Mouse (Mus musculus) CH12.LX (cell line): ENCODE measurements around the gene Zglp1. TPM values are rescaled to one million over a fixed set of nuclear protein-coding genes. Genes with fewer than 3 reads are reported as not detected.

Experiments
- DNase-seq: peaks from one replicate; pipeline ENCODE4 v3.0.0-alpha.2; 2013; ENCODE audit errors: extremely low read depth
- H3K27ac ChIP-seq: 2 replicates; pipeline ENCODE4 v1.5.1; 2012; ENCODE audit warnings: low read depth, mild to moderate bottlenecking, control low read depth, moderate library complexity; ENCODE audit not compliant: insufficient read depth
- H3K27me3 ChIP-seq: replicated peaks from 2 replicates; pipeline ENCODE3; 2012; ENCODE audit warnings: inconsistent platforms
- H3K36me3 ChIP-seq, 2 experiments: replicated peaks in 1 of 2; 2 replicates each; pipeline versions ENCODE3 to v1.6.1; 2012; ENCODE audit warnings: inconsistent platforms in 1 of 2, low read length in 1 of 2, mild to moderate bottlenecking in 1 of 2, mixed read lengths in 1 of 2, moderate library complexity in 1 of 2; ENCODE audit not compliant: control insufficient read depth in 1 of 2, insufficient read depth in 1 of 2
- H3K4me1 ChIP-seq, 2 experiments: 2 replicates each; pipeline ENCODE4 v1.6.1; 2012; ENCODE audit warnings: inconsistent platforms in 1 of 2, moderate library complexity in 1 of 2; ENCODE audit not compliant: insufficient read depth in 2 of 2, control insufficient read depth in 1 of 2
- H3K4me2 ChIP-seq: 2 replicates; pipeline ENCODE4 v1.6.1; 2012; ENCODE audit warnings: low read depth, mild to moderate bottlenecking, control low read depth; ENCODE audit not compliant: poor library complexity, insufficient read depth, severe bottlenecking
- H3K4me3 ChIP-seq, 3 experiments: fragments of 150-350 bp in 1 of 3; sonication (generic) in 1 of 3; replicated peaks in 1 of 3; 2 replicates each; pipeline versions ENCODE3 to v1.5.1; 2011 to 2012; ENCODE audit warnings: low read depth in 2 of 3, low read length in 2 of 3, mild to moderate bottlenecking in 2 of 3, moderate library complexity in 2 of 3, control low read depth in 1 of 3, improper control_type of control experiment in 1 of 3, inconsistent platforms in 1 of 3, mixed read lengths in 1 of 3; ENCODE audit not compliant: poor library complexity in 1 of 3
- H3K79me2 ChIP-seq: replicated peaks from 2 replicates; pipeline ENCODE4 v1.6.1; 2012; ENCODE audit warnings: mild to moderate bottlenecking, moderate library complexity; ENCODE audit not compliant: control insufficient read depth, poor library complexity, insufficient read depth, severe bottlenecking; ENCODE audit errors: extremely low read depth
- H3K9ac ChIP-seq: 2 replicates; pipeline ENCODE4 v1.6.1; 2012; ENCODE audit warnings: low read depth, mild to moderate bottlenecking, control low read depth, moderate library complexity; ENCODE audit not compliant: insufficient read depth
- H3K9me3 ChIP-seq: replicated peaks from 2 replicates; pipeline ENCODE3; 2012; ENCODE audit warnings: low read length, inconsistent platforms, mixed read lengths
- CHD1 ChIP-seq: IDR thresholded peaks from 2 replicates; pipeline ENCODE4 v1.6.1; 2012; ENCODE audit warnings: low read depth, low read length, improper control_type of control experiment, inconsistent platforms
- E2F4 ChIP-seq: IDR thresholded peaks from 2 replicates; pipeline ENCODE4 v1.6.1; 2011; ENCODE audit warnings: low read depth, low read length, improper control_type of control experiment; ENCODE audit not compliant: insufficient replicate concordance
- ELF1 ChIP-seq: IDR thresholded peaks from 2 replicates; pipeline ENCODE4 v1.6.1; 2014; ENCODE audit warnings: low read depth, mild to moderate bottlenecking, inconsistent platforms, low read length, improper control_type of control experiment
- EP300 ChIP-seq: IDR thresholded peaks from 2 replicates; pipeline ENCODE4 v1.6.1; 2011; ENCODE audit warnings: low read length, improper control_type of control experiment
- HCFC1 ChIP-seq: IDR thresholded peaks from 2 replicates; pipeline ENCODE4 v1.6.1; 2012; ENCODE audit warnings: low read depth, mild to moderate bottlenecking, inconsistent platforms, low read length, improper control_type of control experiment
- JUND ChIP-seq: conservative IDR thresholded peaks from 2 replicates; pipeline ENCODE4 v1.6.1; 2011; ENCODE audit warnings: low read depth, low read length, improper control_type of control experiment
- KAT2A ChIP-seq: IDR thresholded peaks from 2 replicates; pipeline ENCODE4 v1.6.1; 2012; ENCODE audit warnings: low read length, improper control_type of control experiment, inconsistent platforms; ENCODE audit not compliant: insufficient replicate concordance
- MAFK ChIP-seq: IDR thresholded peaks from 2 replicates; pipeline ENCODE4 v1.6.1; 2011; ENCODE audit warnings: low read length, improper control_type of control experiment; ENCODE audit not compliant: insufficient replicate concordance
- MAZ ChIP-seq: IDR thresholded peaks from 2 replicates; pipeline ENCODE4 v1.6.1; 2012; ENCODE audit warnings: low read depth, mild to moderate bottlenecking, inconsistent platforms, low read length, improper control_type of control experiment, moderate library complexity
- MEF2A ChIP-seq: IDR thresholded peaks from 2 replicates; pipeline ENCODE4 v1.6.1; 2014; ENCODE audit warnings: low read depth, mild to moderate bottlenecking, inconsistent platforms, low read length, improper control_type of control experiment, borderline replicate concordance
- MXI1 ChIP-seq: IDR thresholded peaks from 2 replicates; pipeline ENCODE4 v1.6.1; 2011; ENCODE audit warnings: mild to moderate bottlenecking, low read depth, low read length, improper control_type of control experiment
- MYC ChIP-seq: IDR thresholded peaks from 2 replicates; pipeline ENCODE4 v1.6.1; 2011; ENCODE audit warnings: low read depth, mild to moderate bottlenecking, improper control_type of control experiment, low read length
- POLR2A ChIP-seq: IDR thresholded peaks from 2 replicates; pipeline ENCODE4 v1.6.1; 2011; ENCODE audit warnings: low read depth, mild to moderate bottlenecking, improper control_type of control experiment, low read length
- RAD21 ChIP-seq: IDR thresholded peaks from 2 replicates; pipeline ENCODE4 v1.6.1; 2011; ENCODE audit warnings: low read depth, mild to moderate bottlenecking, low read length, improper control_type of control experiment, moderate library complexity
- SMC3 ChIP-seq: IDR thresholded peaks from 2 replicates; pipeline ENCODE4 v1.6.1; 2011; ENCODE audit warnings: low read depth, low read length, improper control_type of control experiment
- TCF12 ChIP-seq: IDR thresholded peaks from 2 replicates; pipeline ENCODE4 v1.6.1; 2014; ENCODE audit warnings: low read depth, mild to moderate bottlenecking, inconsistent platforms, low read length, improper control_type of control experiment
- ZNF384 ChIP-seq: IDR thresholded peaks from 2 replicates; pipeline ENCODE4 v1.6.1; 2012; ENCODE audit warnings: low read depth, low read length, improper control_type of control experiment, inconsistent platforms
- dilution Hi-C: fragments of 300-500 bp; cut with MboI; formaldehyde crosslinking; loops from 2 replicates; pipeline ENCODE4 v1.14.3; 2020; ENCODE audit warnings: low sequenced_read_pairs; ENCODE audit not compliant: extremely low pct_unique_long_range_greater_than_20kb, extremely low pct_ligation_motif_present
- in situ Hi-C: fragments of 300-500 bp; cut with MboI; formaldehyde crosslinking; loops from 3 replicates; pipeline ENCODE4 v1.14.3; 2019; ENCODE audit warnings: low sequenced_read_pairs, low pct_ligation_motif_present, low pct_unique_long_range_greater_than_20kb, mixed read lengths
- polyA plus RNA-seq: library from polyadenylated mRNA; unstranded; fragments of >175 nt; gene quantifications from 2 replicates; pipeline ENCODE4 v1.2.1, GENCODE M21; 2012; ENCODE audit warnings: low read depth; ENCODE audit not compliant: insufficient read length
- total RNA-seq, 2 experiments: library from RNA; depleted of rRNA; stranded (reverse); fragments of 300-350 nt in 1 of 2; fragments of >200 nt in 1 of 2; gene quantifications; 2 replicates each; pipeline ENCODE4 v1.2.3; 2012 to 2014

The Zglp1 gene
- total and polyA plus RNA-seq, 3 experiments, result 0.87 to 1.3 TPM; not detected in 1

DNA sequence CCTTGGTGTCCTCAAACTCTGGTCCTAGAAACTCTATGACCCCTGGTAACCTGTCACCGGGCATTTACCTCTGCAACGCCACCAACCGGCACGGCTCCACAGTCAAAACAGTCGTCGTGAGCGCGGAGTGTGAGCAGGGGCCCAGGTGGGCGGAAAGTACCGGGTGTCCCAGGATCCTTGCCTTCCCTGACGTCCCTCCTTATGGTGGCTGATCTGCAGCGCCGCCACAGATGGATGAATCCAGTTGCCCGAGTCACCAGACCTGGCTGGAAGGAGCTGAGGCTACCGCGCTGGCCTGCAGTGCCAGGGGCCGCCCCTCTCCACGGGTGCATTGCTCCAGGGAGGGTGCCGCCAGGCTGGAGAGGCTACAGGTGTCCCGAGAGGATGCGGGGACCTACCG is 30.2 kb downstream of the Zglp1 start:
- peaks cover 23 to 39% of the 10 kb centered on the region in 2 experiments for H3K36me3 ChIP-seq
- no peaks in the 10 kb centered on the region for H3K79me2 ChIP-seq
- no peak overlapping the region for H3K4me2 ChIP-seq
- no peaks in the 10 kb centered on the region for H3K9me3 ChIP-seq
- no peak overlapping the region for H3K9ac ChIP-seq
- in situ Hi-C loops, result no loop called here
- peaks cover 14 to 34% of the 10 kb centered on the region in 2 experiments for H3K4me1 ChIP-seq
- H3K27ac ChIP-seq, result no peak overlapping the region
- H3K4me3 ChIP-seq, result no peak overlapping the region
- no peaks in the 10 kb centered on the region for H3K27me3 ChIP-seq
- TF ChIP-seq EP300, result no peak
- no peak for TF ChIP-seq TCF12
- no peak for TF ChIP-seq MYC
- TF ChIP-seq ELF1, result no peak
- no peak for TF ChIP-seq MAFK
- no peak for TF ChIP-seq KAT2A
- TF ChIP-seq MEF2A, result no peak
- TF ChIP-seq MAZ, result no peak
- no peak for TF ChIP-seq RAD21
- no peak for TF ChIP-seq HCFC1
- no peak for TF ChIP-seq POLR2A
- no peak for TF ChIP-seq JUND
- no peak for TF ChIP-seq CHD1
- no peak for TF ChIP-seq MXI1
- dilution Hi-C loops, result no loop called here
- no peak for DNase-seq

GRCm38 (mm10) chr9:21036161-21036560 is 30.7 kb downstream of the Zglp1 start:
- Histone ChIP-seq H3K4me1 (peaks cover 14 to 29% of the 10 kb centered on the region in 2 experiments), H3K9ac (no peak overlapping the region), H3K27me3 (no peaks in the 10 kb centered on the region), H3K9me3 (no peaks in the 10 kb centered on the region), H3K27ac (no peak overlapping the region), H3K4me2 (no peak overlapping the region), H3K36me3 (peaks cover 23 to 39% of the 10 kb centered on the region in 2 experiments), H3K79me2 (no peaks in the 10 kb centered on the region), H3K4me3 (no peak overlapping the region)
- TF ChIP-seq SMC3 (no peak), ZNF384 (no peak), E2F4 (no peak), MEF2A (no peak), MYC (no peak)
- dilution Hi-C loops, result no loop called here
- in situ Hi-C loops, result no loop called here
- no peak for DNase-seq
